Mouse (Mus musculus) granulocyte monocyte progenitor cell, adult 5-6 weeks (primary cell): ENCODE results near the gene Stn1. TPM values are rescaled to one million over a fixed set of nuclear protein-coding genes. Genes with fewer than 3 reads are reported as not detected.
A peak's percentile ranks its signal among the peaks of the same experiment; 100 is the strongest.

Experiments used
- ATAC-seq: replicated peaks from 2 replicates; pipeline ENCODE4 v1.8.0; 2016; ENCODE audit warnings: mild to moderate bottlenecking, moderate TSS enrichment, inconsistent platforms; ENCODE audit not compliant: poor library complexity, severe bottlenecking
- total RNA-seq, 2 experiments: library from RNA; stranded (forward) in 1 of 2; stranded (reverse) in 1 of 2; fragments of 200-712, 200-1000 nt in 1 of 2; fragments of >200 nt in 1 of 2; fragmentation: Nextera tagmentation in 1 of 2; gene quantifications; 2 replicates each; pipeline ENCODE4 v1.2.3; 2014 to 2017

The Stn1 gene
- total RNA-seq, 2 experiments from 2014 or later = 5.5 to 7.1 TPM

DNA sequence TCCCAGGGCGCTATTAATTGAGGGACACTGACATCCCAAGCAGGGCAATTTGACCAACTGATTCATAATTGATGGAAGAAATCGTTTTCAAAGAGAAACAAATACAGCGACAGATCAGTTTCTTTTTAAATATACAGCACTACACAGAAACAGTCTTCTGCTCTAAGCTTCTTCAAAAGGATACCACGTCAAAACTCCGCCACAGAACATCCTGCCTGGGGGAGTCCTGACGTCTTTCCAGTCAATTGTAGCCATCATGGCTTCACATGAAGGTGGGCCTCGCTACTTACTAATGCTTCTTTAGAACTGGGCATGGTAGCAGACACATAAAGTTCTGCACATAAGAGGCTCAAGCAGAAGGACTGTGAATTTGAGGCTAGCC is 26.0 kb downstream of the Stn1 start:
- ATAC-seq = no peak

GRCm38 (mm10) chr19:47510473-47511293 is 26.6 kb downstream of the Stn1 start:
- ATAC-seq = peak; percentile 2; the same call in 1 of the 2 replicates

GRCm38 (mm10) chr19:47510135-47510472 is 27.2 kb downstream of the Stn1 start:
- no peak for ATAC-seq

- peak; percentile 63 for ATAC-seq
Measured at GRCm38 (mm10) chr19:47508771-47509281, 28.5 kb downstream of the Stn1 start.

GRCm38 (mm10) chr19:47508191-47508590 is 29.1 kb downstream of the Stn1 start:
- ATAC-seq = peak; percentile 14

GRCm38 (mm10) chr19:47507128-47508121 is 29.9 kb downstream of the Stn1 start:
- peak; percentile 15 for ATAC-seq

- peak; percentile 54 for ATAC-seq
Measured at GRCm38 (mm10) chr19:47503625-47504024, 33.7 kb downstream of the Stn1 start.

DNA sequence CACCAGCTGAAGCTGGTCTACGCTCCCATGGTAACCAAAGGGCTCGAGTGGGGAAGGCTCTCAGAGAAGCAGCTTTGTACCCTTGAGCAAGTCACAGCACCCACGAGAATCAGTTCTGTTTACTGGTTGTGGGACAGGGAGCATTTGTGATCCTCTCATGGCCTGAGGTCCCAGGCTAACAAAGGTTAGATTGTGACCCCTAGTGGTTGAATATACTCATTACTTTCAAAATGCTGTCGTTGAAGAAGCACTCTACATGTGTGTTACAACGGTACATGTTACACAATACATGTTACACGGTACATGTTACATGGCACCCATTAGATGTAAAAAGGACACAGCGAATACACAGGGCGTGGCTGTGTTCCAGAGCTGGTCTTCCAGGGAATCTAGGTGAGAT is 34.7 kb downstream of the Stn1 start:
- peak; percentile 46 for ATAC-seq

- ATAC-seq = no peak
Measured at GRCm38 (mm10) chr19:47500389-47501011, 36.8 kb downstream of the Stn1 start.

- no peak for ATAC-seq
Measured at GRCm38 (mm10) chr19:47499841-47500240, 37.5 kb downstream of the Stn1 start.

DNA sequence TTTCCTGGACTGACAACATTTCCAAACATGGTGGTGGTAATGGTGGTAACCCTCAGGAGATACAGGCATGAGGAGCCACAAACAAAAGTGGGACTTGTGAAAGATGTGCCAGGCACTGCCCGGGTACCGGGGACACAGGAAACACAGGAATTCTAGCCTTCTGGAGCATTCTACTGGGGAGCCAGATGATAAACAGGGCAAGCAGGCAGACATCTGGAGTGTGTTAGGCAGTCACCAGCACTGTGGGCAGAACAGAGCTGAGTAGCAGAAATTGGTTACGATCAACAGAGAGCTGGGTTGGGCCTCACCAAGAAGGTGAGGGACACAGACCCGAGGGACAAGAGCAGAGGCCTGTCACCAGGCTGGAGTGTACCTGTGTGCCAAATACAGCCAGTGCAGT is 38.4 kb downstream of the Stn1 start:
- no peak for ATAC-seq

- ATAC-seq = no peak
Measured at GRCm38 (mm10) chr19:47497736-47498135, 39.6 kb downstream of the Stn1 start.

GRCm38 (mm10) chr19:47497313-47497712 is 40.0 kb downstream of the Stn1 start:
- no peak for ATAC-seq

GRCm38 (mm10) chr19:47493017-47493997 is 44.0 kb downstream of the Stn1 start:
- ATAC-seq = no peak

GRCm38 (mm10) chr19:47492422-47492821 is 44.9 kb downstream of the Stn1 start:
- no peak for ATAC-seq

- ATAC-seq = no peak
Measured at GRCm38 (mm10) chr19:47491853-47492252, 45.5 kb downstream of the Stn1 start.

DNA sequence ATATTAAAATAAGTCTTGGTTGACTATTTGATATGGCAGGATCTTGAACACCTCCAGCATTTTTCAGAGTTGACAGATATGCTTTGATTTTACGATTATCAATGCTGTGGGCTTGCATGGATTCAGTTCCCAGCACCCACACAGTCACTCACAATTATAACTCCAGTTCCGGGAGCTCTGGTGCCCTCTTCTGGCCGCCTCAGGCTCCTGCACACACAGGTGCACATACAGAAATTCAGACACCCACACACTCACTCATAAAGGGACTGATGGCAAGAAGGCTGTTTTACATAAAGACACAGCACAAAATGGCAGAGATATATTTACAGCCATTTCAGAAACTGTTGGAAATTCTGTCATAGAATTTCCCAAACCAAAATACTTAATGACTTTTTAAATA is 48.1 kb downstream of the Stn1 start:
- no peak for ATAC-seq

- no peak for ATAC-seq
Measured at GRCm38 (mm10) chr19:47488250-47488649, 49.1 kb downstream of the Stn1 start.

- ATAC-seq = no peak
Measured at GRCm38 (mm10) chr19:47487572-47487971, 49.7 kb downstream of the Stn1 start.
